Mouse (Mus musculus): Measurements from ENCODE around the gene Gm8180.
A peak's percentile ranks its signal among the peaks of the same experiment; 100 is the strongest.
"Not testable (repeated sequence)": the region's sequence is repeated elsewhere in the genome, so short reads cannot be mapped to it uniquely, and the experiment has no call there.

Gm8180 gene

GRCm38 (mm10) chr14:43784645-43785044, at the start of gene Gm8180:
Gene Gm8180 (minus strand): TSS chr14:43784745.
- not testable (repeated sequence) for H3K27me3 ChIP-seq (ENCODE audit: control insufficient read depth, insufficient read depth, low read length, poor library complexity, severe bottlenecking); H3K36me3 ChIP-seq (ENCODE audit: control insufficient read depth, insufficient read depth, low read length, poor library complexity, severe bottlenecking); DNase-seq (ENCODE audit: low read depth, low spot score)

- not testable (repeated sequence) for H3K36me3 ChIP-seq (ENCODE audit: control insufficient read depth, insufficient read depth, low read length, poor library complexity, severe bottlenecking); H3K27me3 ChIP-seq (ENCODE audit: control insufficient read depth, insufficient read depth, low read length, poor library complexity, severe bottlenecking); DNase-seq (ENCODE audit: low read depth, low spot score)
Observed at GRCm38 (mm10) chr14:43830385-43830784, 45.8 kb upstream of the Gm8180 start.

GRCm38 (mm10) chr14:43824176-43824575, 39.6 kb upstream of the Gm8180 start:
- DNase-seq (ENCODE audit: low read depth, low spot score); H3K27me3 ChIP-seq (ENCODE audit: control insufficient read depth, insufficient read depth, low read length, poor library complexity, severe bottlenecking); H3K36me3 ChIP-seq (ENCODE audit: control insufficient read depth, insufficient read depth, low read length, poor library complexity, severe bottlenecking): not testable (repeated sequence)

GRCm38 (mm10) chr14:43821869-43822268, 37.3 kb upstream of the Gm8180 start:
- DNase-seq (ENCODE audit: low read depth, low spot score), result not testable (repeated sequence)

GRCm38 (mm10) chr14:43812458-43812857, 27.9 kb upstream of the Gm8180 start:
- H3K36me3 ChIP-seq (ENCODE audit: control insufficient read depth, insufficient read depth, low read length, poor library complexity, severe bottlenecking); H3K27me3 ChIP-seq (ENCODE audit: control insufficient read depth, insufficient read depth, low read length, poor library complexity, severe bottlenecking): not testable (repeated sequence)
- DNase-seq (ENCODE audit: low read depth, low spot score), result peak; percentile 11

More at GRCm38 (mm10) chr14:43821869-43822268, 37.3 kb upstream of the Gm8180 start:
- not testable (repeated sequence) for H3K27me3 ChIP-seq (ENCODE audit: control insufficient read depth, insufficient read depth, low read length, poor library complexity, severe bottlenecking); H3K36me3 ChIP-seq (ENCODE audit: control insufficient read depth, insufficient read depth, low read length, poor library complexity, severe bottlenecking)

GRCm38 (mm10) chr14:43808142-43808541, 23.6 kb upstream of the Gm8180 start:
- not testable (repeated sequence) for H3K27me3 ChIP-seq (ENCODE audit: control insufficient read depth, insufficient read depth, low read length, poor library complexity, severe bottlenecking); H3K36me3 ChIP-seq (ENCODE audit: control insufficient read depth, insufficient read depth, low read length, poor library complexity, severe bottlenecking); DNase-seq (ENCODE audit: low read depth, low spot score)

GRCm38 (mm10) chr14:43804435-43804834, 19.9 kb upstream of the Gm8180 start:
- not testable (repeated sequence) for DNase-seq (ENCODE audit: low read depth, low spot score); H3K36me3 ChIP-seq (ENCODE audit: control insufficient read depth, insufficient read depth, low read length, poor library complexity, severe bottlenecking); H3K27me3 ChIP-seq (ENCODE audit: control insufficient read depth, insufficient read depth, low read length, poor library complexity, severe bottlenecking)

- not testable (repeated sequence) for DNase-seq (ENCODE audit: low read depth, low spot score); H3K27me3 ChIP-seq (ENCODE audit: control insufficient read depth, insufficient read depth, low read length, poor library complexity, severe bottlenecking); H3K36me3 ChIP-seq (ENCODE audit: control insufficient read depth, insufficient read depth, low read length, poor library complexity, severe bottlenecking)
Observed at GRCm38 (mm10) chr14:43796905-43797470, 12.4 kb upstream of the Gm8180 start.

GRCm38 (mm10) chr14:43796069-43796904, 11.7 kb upstream of the Gm8180 start:
- DNase-seq (ENCODE audit: low read depth, low spot score), result no peak
- H3K36me3 ChIP-seq (ENCODE audit: control insufficient read depth, insufficient read depth, low read length, poor library complexity, severe bottlenecking), result no peaks in the 10 kb centered on the region
- no peaks in the 10 kb centered on the region for H3K27me3 ChIP-seq (ENCODE audit: control insufficient read depth, insufficient read depth, low read length, poor library complexity, severe bottlenecking)

GRCm38 (mm10) chr14:43793811-43794210, 9.3 kb upstream of the Gm8180 start:
- not testable (repeated sequence) for H3K36me3 ChIP-seq (ENCODE audit: control insufficient read depth, insufficient read depth, low read length, poor library complexity, severe bottlenecking); DNase-seq (ENCODE audit: low read depth, low spot score); H3K27me3 ChIP-seq (ENCODE audit: control insufficient read depth, insufficient read depth, low read length, poor library complexity, severe bottlenecking)

GRCm38 (mm10) chr14:43747566-43747965, 37.0 kb downstream of the Gm8180 start, which contains the start of gene Gm6526:
Gene Gm6526 (plus strand): TSS chr14:43747866.
- H3K27me3 ChIP-seq (ENCODE audit: control insufficient read depth, insufficient read depth, low read length, poor library complexity, severe bottlenecking); DNase-seq (ENCODE audit: low read depth, low spot score); H3K36me3 ChIP-seq (ENCODE audit: control insufficient read depth, insufficient read depth, low read length, poor library complexity, severe bottlenecking): not testable (repeated sequence)

All from splenic B cell, adult 2 months (primary cell).